Comparison of ENCODE assay signal across 8 mouse cellular contexts in the genomic region with DNA sequence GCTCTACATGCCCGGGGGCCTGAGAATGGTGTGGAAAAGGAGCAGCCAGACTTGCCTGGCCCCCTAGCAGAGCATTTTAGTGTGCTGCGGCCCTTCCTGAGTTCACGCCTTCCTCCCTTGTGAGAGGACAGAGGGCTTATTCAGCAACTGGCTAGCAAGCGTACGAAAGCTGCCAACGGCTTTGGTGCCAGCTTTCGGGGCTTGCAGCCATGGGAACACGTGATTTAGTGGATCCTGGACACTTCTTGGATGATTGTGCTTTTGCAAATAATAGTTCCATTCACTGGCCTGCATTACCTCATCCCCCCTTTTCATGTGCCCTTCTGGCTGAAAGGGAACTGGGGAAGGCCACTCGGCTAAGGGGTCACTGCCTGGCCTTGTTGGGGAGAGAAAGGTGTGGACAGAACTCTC. TPM values are rescaled to one million over a fixed set of nuclear protein-coding genes. Genes with fewer than 3 reads are reported as not detected.
DNase-seq lines count a peak whose midpoint lies in the region; ATAC-seq lines count a peak whose summit lies in the region.

No protein-coding gene starts in this region.

- H3K9ac ChIP-seq in midbrain, embryonic 13.5 days (replicated peaks): no peak overlapping the region
- H3K9ac ChIP-seq in forebrain, embryonic 11.5 days (ENCODE audit: low read length): no peak overlapping the region
- H3K9ac ChIP-seq in heart, embryonic 13.5 days: no peak overlapping the region
- H3K9ac ChIP-seq in neural tube, embryonic 15.5 days (replicated peaks): no peak overlapping the region

- 80% methylated on average over 9 of the region's 9 CpGs for WGBS in midbrain, embryonic 13.5 days
- 87% methylated on average over 9 of the region's 9 CpGs for WGBS in midbrain, embryonic 10.5 days
- 54% methylated on average over 9 of the region's 9 CpGs for WGBS in forebrain, embryonic 11.5 days
- 72% methylated on average over 9 of the region's 9 CpGs for WGBS in heart, embryonic 13.5 days
- WGBS in neural tube, embryonic 15.5 days: 37% methylated on average over 9 of the region's 9 CpGs

- H3K4me3 ChIP-seq in midbrain, embryonic 13.5 days (replicated peaks): no peak overlapping the region
- H3K4me3 ChIP-seq in midbrain, embryonic 10.5 days: no peak overlapping the region
- H3K4me3 ChIP-seq in forebrain, embryonic 11.5 days (ENCODE audit: low read depth, low read length): no peak overlapping the region
- no peak overlapping the region for H3K4me3 ChIP-seq in heart, embryonic 13.5 days
- no peak overlapping the region for H3K4me3 ChIP-seq in neural tube, embryonic 15.5 days (replicated peaks)

- DNase-seq in midbrain, embryonic 10.5 days (ENCODE audit: low spot score): no peak
- DNase-seq in forebrain, embryonic 11.5 days (ENCODE audit: low spot score): no peak
- DNase-seq in layer of hippocampus, adult 9-11 months: peak; percentile 94
- DNase-seq in thymus, postnatal 4 days: no peak
- no peak for DNase-seq in yolk sac, embryonic 10.5 days (ENCODE audit: low spot score)

- ATAC-seq in midbrain, embryonic 13.5 days: peak; percentile 51
- peak; percentile 38 for ATAC-seq in forebrain, embryonic 11.5 days (replicated peaks; ENCODE audit: low FRiP score)
- ATAC-seq in heart, embryonic 13.5 days (ENCODE audit: extremely low read depth, insufficient number of reproducible peaks, low FRiP score, low TSS enrichment): no peak
- peak; percentile 81 for ATAC-seq in neural tube, embryonic 15.5 days (ENCODE audit: low FRiP score)

- no peaks in the 10 kb centered on the region for H3K27me3 ChIP-seq in midbrain, embryonic 13.5 days
- H3K27me3 ChIP-seq in midbrain, embryonic 10.5 days (ENCODE audit: low read depth, poor library complexity, severe bottlenecking): no peaks in the 10 kb centered on the region
- no peaks in the 10 kb centered on the region for H3K27me3 ChIP-seq in forebrain, embryonic 11.5 days (ENCODE audit: control insufficient read depth, insufficient read depth, low read length)
- H3K27me3 ChIP-seq in heart, embryonic 13.5 days (replicated peaks): no peaks in the 10 kb centered on the region
- H3K27me3 ChIP-seq in neural tube, embryonic 15.5 days (replicated peaks): no peaks in the 10 kb centered on the region

- H3K9me3 ChIP-seq in midbrain, embryonic 13.5 days: no peaks in the 10 kb centered on the region
- peaks cover 12% of the 10 kb centered on the region for H3K9me3 ChIP-seq in midbrain, embryonic 10.5 days (replicated peaks)
- peaks cover 3% of the 10 kb centered on the region; the same call in 1 of the 2 replicates for H3K9me3 ChIP-seq in forebrain, embryonic 11.5 days (ENCODE audit: control insufficient read depth, low read length)
- peaks cover 7% of the 10 kb centered on the region for H3K9me3 ChIP-seq in heart, embryonic 13.5 days
- no peaks in the 10 kb centered on the region for H3K9me3 ChIP-seq in neural tube, embryonic 15.5 days (replicated peaks)

- peaks cover 27% of the 10 kb centered on the region for H3K4me1 ChIP-seq in midbrain, embryonic 13.5 days (replicated peaks)
- peaks cover 27% of the 10 kb centered on the region for H3K4me1 ChIP-seq in midbrain, embryonic 10.5 days
- H3K4me1 ChIP-seq in forebrain, embryonic 11.5 days (replicated peaks; ENCODE audit: control insufficient read depth, insufficient read depth, low read length): peaks cover 2% of the 10 kb centered on the region; the same call in 1 of the 2 replicates
- peaks cover 49% of the 10 kb centered on the region for H3K4me1 ChIP-seq in heart, embryonic 13.5 days
- peaks cover 30% of the 10 kb centered on the region for H3K4me1 ChIP-seq in neural tube, embryonic 15.5 days

- peak overlapping the region; percentile 51 for H3K27ac ChIP-seq in midbrain, embryonic 13.5 days
- H3K27ac ChIP-seq in midbrain, embryonic 10.5 days (replicated peaks): no peak overlapping the region
- H3K27ac ChIP-seq in forebrain, embryonic 11.5 days (ENCODE audit: low read depth, low read length): peak overlapping the region; percentile 74
- H3K27ac ChIP-seq in heart, embryonic 13.5 days (replicated peaks): peak overlapping the region; percentile 81
- H3K27ac ChIP-seq in neural tube, embryonic 15.5 days (replicated peaks): peak overlapping the region; percentile 81

- H3K36me3 ChIP-seq in midbrain, embryonic 13.5 days: peaks cover 43% of the 10 kb centered on the region
- H3K36me3 ChIP-seq in midbrain, embryonic 10.5 days: peaks cover 86% of the 10 kb centered on the region
- H3K36me3 ChIP-seq in forebrain, embryonic 11.5 days (ENCODE audit: control insufficient read depth, insufficient read depth, low read length): peaks cover 20% of the 10 kb centered on the region
- H3K36me3 ChIP-seq in heart, embryonic 13.5 days: peaks cover 80% of the 10 kb centered on the region
- peaks cover 39% of the 10 kb centered on the region for H3K36me3 ChIP-seq in neural tube, embryonic 15.5 days

- no peak overlapping the region for H3K4me2 ChIP-seq in midbrain, embryonic 13.5 days (replicated peaks)
- H3K4me2 ChIP-seq in forebrain, embryonic 11.5 days (ENCODE audit: low read depth, low read length, severe bottlenecking): no peak overlapping the region
- no peak overlapping the region for H3K4me2 ChIP-seq in heart, embryonic 13.5 days
- H3K4me2 ChIP-seq in neural tube, embryonic 15.5 days: peak overlapping the region; percentile 22; the same call in 1 of the 2 replicates

RNA-seq across cellular contexts. Expression of a gene that starts 5.2 kb away (rescaled TPM):
- polyA plus RNA-seq in midbrain, embryonic 13.5 days (2015; fragmentation: Nextera tagmentation; extraction: Ambion mirVana): 654 and 688 TPM in 2 replicates
- polyA plus RNA-seq in midbrain, embryonic 10.5 days (2016; fragmentation: Nextera tagmentation; extraction: Ambion mirVana): 767 and 805 TPM in 2 replicates
- 783 and 824 TPM in 2 replicates for polyA plus RNA-seq in forebrain, embryonic 11.5 days (2014; fragmentation: Nextera tagmentation; extraction: Ambion mirVana)
- 621 and 734 TPM in 2 replicates for polyA plus RNA-seq in heart, embryonic 13.5 days (2015; fragmentation: Nextera tagmentation; extraction: Ambion mirVana)
- 1,502 and 1,904 TPM in 2 replicates for polyA plus RNA-seq in neural tube, embryonic 15.5 days (2015; fragmentation: Nextera tagmentation; extraction: Ambion mirVana)

RNA-seq across cellular contexts. Expression of a gene that starts 5.3 kb away (rescaled TPM):
- 20.7 and 21.8 TPM in 2 replicates for polyA plus RNA-seq in midbrain, embryonic 13.5 days (2015; fragmentation: Nextera tagmentation; extraction: Ambion mirVana)
- polyA plus RNA-seq in midbrain, embryonic 10.5 days (2016; fragmentation: Nextera tagmentation; extraction: Ambion mirVana): 22.3 and 27.2 TPM in 2 replicates
- polyA plus RNA-seq in forebrain, embryonic 11.5 days (2014; fragmentation: Nextera tagmentation; extraction: Ambion mirVana): 19.6 and 23.1 TPM in 2 replicates
- 11.7 and 12.0 TPM in 2 replicates for polyA plus RNA-seq in heart, embryonic 13.5 days (2015; fragmentation: Nextera tagmentation; extraction: Ambion mirVana)
- polyA plus RNA-seq in neural tube, embryonic 15.5 days (2015; fragmentation: Nextera tagmentation; extraction: Ambion mirVana): 17.3 and 17.9 TPM in 2 replicates

RNA-seq across cellular contexts. Expression of a gene that starts 41.8 kb away (rescaled TPM):
- 6.0 and 6.2 TPM in 2 replicates for polyA plus RNA-seq in midbrain, embryonic 13.5 days (2015; fragmentation: Nextera tagmentation; extraction: Ambion mirVana)
- polyA plus RNA-seq in midbrain, embryonic 10.5 days (2016; fragmentation: Nextera tagmentation; extraction: Ambion mirVana): 6.6 and 7.4 TPM in 2 replicates
- polyA plus RNA-seq in forebrain, embryonic 11.5 days (2014; fragmentation: Nextera tagmentation; extraction: Ambion mirVana): 5.3 and 6.9 TPM in 2 replicates
- polyA plus RNA-seq in heart, embryonic 13.5 days (2015; fragmentation: Nextera tagmentation; extraction: Ambion mirVana): 14.7 and 16.6 TPM in 2 replicates
- polyA plus RNA-seq in neural tube, embryonic 15.5 days (2015; fragmentation: Nextera tagmentation; extraction: Ambion mirVana): 6.5 and 7.7 TPM in 2 replicates
